Mouse (Mus musculus): ENCODE data around the gene Thsd7b.

DNA sequence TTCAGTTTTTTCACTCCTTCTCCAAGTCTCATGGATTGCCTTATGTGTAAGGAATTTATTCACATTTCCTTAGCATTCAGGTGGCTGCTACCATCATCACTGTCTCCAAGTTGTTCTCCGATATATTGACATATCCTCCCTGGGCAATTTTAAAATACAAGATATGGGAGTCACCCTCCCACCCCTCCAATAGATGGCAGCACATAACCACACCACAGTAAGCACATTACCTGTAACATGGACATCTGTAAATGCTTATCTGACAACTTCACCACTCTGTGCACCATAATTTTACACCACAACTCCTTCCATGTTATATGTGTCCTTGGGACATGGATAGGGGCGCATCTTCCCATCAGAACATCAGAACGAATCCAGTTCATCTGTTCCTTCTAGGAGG is 218.0 kb downstream of the Thsd7b start:
- TF ChIP-seq HCFC1 (IDR thresholded peaks at IDR 0.05; ENCODE audit: borderline replicate concordance, insufficient read depth, low read length) (no peak), CHD2 (IDR thresholded peaks at IDR 0.05; ENCODE audit: low read depth, low read length) (no peak), ZNF384 (IDR thresholded peaks at IDR 0.05; ENCODE audit: low read depth, low read length) (no peak), MAFK (IDR thresholded peaks at IDR 0.05; ENCODE audit: insufficient read depth, low read depth, low read length) (no peak), ZC3H11A (IDR thresholded peaks at IDR 0.05; ENCODE audit: borderline replicate concordance, low read depth, low read length) (no peak)

All from ES-E14 (cell line).